Mouse (Mus musculus): ENCODE data around the gene Rad23a.

Gene Rad23a

DNA sequence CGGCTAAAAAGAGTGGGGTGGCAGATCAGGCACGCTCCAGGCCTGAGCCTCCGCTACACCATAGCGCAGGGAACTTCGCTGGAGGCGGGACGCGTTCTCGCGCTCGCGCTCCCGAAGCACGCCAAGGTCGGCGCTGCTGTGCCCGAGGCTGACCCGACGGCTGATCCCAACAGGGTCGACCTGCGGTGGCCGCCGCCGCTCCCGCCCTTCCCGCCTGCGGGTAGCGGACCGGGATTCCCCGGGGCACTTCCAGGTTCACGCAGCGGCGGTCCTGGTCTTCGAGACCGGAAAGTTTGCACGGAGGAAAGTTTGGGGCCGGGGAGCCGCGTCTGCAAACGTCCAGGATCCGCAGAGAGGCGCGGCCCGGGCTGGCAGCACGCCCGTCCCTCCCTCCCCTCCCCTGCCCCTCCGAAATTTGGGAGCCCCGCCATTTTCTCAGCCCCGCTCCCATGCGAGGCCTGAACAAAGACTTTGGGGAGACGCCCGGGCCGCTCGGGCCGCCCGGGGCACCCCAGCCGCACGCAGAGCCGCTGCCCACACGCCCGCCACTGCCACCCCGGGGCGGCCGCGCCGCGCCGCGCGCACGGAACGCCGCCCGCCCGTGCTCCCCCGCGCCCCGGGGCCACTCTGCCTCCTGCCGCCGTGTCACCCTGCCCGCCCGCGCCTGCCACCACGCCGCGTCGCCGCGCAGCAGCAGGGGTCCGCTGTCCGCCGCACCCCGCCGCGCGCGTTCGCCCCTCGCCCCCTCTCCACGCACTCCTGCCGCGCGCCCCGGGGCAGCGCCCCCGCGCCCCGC, 41.1 kb downstream of the Rad23a start:
- H3K4me3 ChIP-seq (replicated peaks; ENCODE audit: low read length) = peak overlapping the region; percentile 69
- no peaks in the 10 kb centered on the region for H3K9me3 ChIP-seq (ENCODE audit: low read length)
- H3K27me3 ChIP-seq (ENCODE audit: insufficient read depth, low read length) = peaks cover 89% of the 10 kb centered on the region
- TF ChIP-seq NANOG (IDR thresholded peaks at IDR 0.05; ENCODE audit: borderline replicate concordance, low read length) = no peak
- H3K36me3 ChIP-seq (ENCODE audit: insufficient read depth, low read length) = no peaks in the 10 kb centered on the region
- H3K4me1 ChIP-seq (replicated peaks; ENCODE audit: low read depth, low read length) = peaks cover 7% of the 10 kb centered on the region

DNA sequence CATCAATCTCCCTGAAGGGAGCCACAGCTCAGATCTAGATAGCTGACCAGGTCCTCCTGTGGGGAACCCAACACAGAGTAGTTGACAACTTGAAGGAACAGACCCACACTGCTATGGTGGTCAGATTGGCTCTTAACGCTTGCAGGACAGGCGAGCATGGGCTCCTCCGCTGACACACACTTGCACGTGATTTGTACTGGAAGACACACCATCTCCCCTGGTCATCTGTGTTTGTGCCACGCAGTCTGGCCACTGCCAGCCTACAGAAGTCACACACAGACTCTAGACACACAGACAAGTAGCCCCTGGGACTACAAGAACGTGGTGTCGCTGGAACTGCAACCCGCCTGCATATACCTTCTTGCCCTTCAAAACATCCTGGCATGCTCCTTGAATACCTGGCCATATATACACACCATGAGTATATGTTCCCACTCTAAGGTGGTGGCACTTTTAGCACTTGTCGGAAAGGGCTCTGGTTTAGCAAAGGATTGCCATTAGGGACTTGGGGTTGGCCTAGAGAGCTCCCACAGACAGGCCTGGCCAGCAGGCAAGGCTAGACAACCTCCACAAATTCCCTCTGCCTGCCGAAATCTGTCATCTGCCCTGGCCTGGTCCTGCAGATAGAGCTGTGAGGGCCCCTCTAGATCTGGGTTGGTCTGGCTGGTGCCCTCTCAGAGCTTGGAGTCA, 41.9 kb downstream of the Rad23a start:
- Histone ChIP-seq H3K4me3 (replicated peaks; ENCODE audit: low read length) (peak overlapping the region; percentile 69), H3K27me3 (ENCODE audit: insufficient read depth, low read length) (peaks cover 91% of the 10 kb centered on the region), H3K4me1 (replicated peaks; ENCODE audit: low read depth, low read length) (peaks cover 15% of the 10 kb centered on the region), H3K9me3 (ENCODE audit: low read length) (no peaks in the 10 kb centered on the region), H3K36me3 (ENCODE audit: insufficient read depth, low read length) (no peaks in the 10 kb centered on the region)
- TF ChIP-seq POU5F1 (IDR thresholded peaks at IDR 0.05; ENCODE audit: borderline replicate concordance, low read length) = no peak
- no peak for TF ChIP-seq NANOG (IDR thresholded peaks at IDR 0.05; ENCODE audit: borderline replicate concordance, low read length)
- no peak for TF ChIP-seq CTCF (conservative IDR thresholded peaks at IDR 0.05; ENCODE audit: low read length)

DNA sequence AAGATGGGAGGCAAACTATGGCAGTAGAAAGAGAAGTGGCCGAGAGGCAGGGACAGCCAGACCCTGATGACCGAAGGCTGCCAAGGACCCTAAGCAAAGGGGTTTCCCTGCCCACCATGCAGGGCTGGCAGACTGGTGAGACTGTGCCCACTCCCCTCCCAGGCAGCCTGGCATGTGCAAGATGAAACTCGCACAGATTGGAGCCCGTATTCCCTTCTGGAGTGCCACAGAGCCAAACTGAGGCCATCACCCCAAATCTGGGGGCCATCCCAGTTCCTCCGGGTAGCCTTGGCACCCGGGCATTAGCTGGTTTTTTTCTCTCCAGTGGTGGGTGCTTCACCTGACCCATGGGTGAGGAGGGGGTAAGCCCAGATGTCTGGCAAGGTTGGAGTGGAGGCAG, 42.5 kb downstream of the Rad23a start:
- Histone ChIP-seq H3K36me3 (ENCODE audit: insufficient read depth, low read length) (no peaks in the 10 kb centered on the region), H3K4me1 (replicated peaks; ENCODE audit: low read depth, low read length) (peaks cover 15% of the 10 kb centered on the region), H3K9me3 (ENCODE audit: low read length) (no peaks in the 10 kb centered on the region), H3K27me3 (ENCODE audit: insufficient read depth, low read length) (peaks cover 91% of the 10 kb centered on the region), H3K4me3 (replicated peaks; ENCODE audit: low read length) (no peak overlapping the region)
- no peak for TF ChIP-seq NANOG (IDR thresholded peaks at IDR 0.05; ENCODE audit: borderline replicate concordance, low read length)
- no peak for TF ChIP-seq CTCF (conservative IDR thresholded peaks at IDR 0.05; ENCODE audit: low read length)
- no peak for TF ChIP-seq POU5F1 (IDR thresholded peaks at IDR 0.05; ENCODE audit: borderline replicate concordance, low read length)

DNA sequence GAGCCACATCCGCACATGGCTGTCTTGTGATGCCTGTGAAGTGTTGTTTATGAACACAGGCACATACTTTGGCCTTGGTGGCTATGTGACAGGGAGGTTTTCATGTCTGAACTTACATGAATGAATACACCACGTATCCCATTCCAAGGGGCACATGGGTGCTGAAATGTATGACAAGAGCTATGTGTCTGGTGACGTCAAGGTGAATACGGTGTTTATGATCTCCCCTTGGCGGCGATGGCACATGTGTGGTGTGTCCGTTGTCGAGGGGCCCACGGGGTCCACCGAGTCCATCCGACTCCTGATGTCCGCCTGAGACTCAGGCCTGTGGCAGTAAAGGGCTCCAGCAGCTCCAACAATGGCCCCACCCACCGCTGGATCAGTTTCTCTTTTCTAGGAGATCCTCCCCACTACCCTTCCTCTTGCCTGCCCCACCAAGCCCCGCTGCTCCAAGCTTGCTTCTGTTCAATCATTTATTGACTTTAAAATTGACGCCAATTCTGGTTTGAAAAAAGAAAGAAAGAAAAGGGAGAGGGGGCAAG, 43.1 kb downstream of the Rad23a start:
- Histone ChIP-seq H3K9me3 (ENCODE audit: low read length) (no peaks in the 10 kb centered on the region), H3K27me3 (ENCODE audit: insufficient read depth, low read length) (peaks cover 91% of the 10 kb centered on the region), H3K36me3 (ENCODE audit: insufficient read depth, low read length) (no peaks in the 10 kb centered on the region), H3K4me1 (replicated peaks; ENCODE audit: low read depth, low read length) (peaks cover 15% of the 10 kb centered on the region), H3K4me3 (replicated peaks; ENCODE audit: low read length) (no peak overlapping the region)
- no peak for TF ChIP-seq NANOG (IDR thresholded peaks at IDR 0.05; ENCODE audit: borderline replicate concordance, low read length)

DNA sequence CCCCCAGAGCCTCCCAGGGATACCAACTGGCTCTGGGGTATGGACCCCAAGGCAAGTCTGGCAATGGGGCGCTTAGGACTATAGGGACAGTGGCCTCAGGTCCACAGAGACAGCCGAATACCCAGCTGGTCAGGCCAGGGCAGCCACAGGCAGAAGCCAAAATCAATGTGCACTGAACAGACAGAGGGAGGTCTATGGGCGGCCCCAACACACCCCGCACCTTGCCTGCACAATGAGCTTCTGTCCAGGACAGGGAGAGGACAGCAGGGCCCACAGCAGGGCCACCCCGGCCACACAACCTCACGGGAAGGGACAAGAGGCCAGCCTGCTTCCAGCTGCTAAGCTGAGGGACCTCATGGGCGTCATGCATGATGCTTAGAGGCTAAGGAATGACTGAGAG, 46.0 kb downstream of the Rad23a start:
- no peaks in the 10 kb centered on the region for H3K36me3 ChIP-seq (ENCODE audit: insufficient read depth, low read length)
- no peaks in the 10 kb centered on the region for H3K9me3 ChIP-seq (ENCODE audit: low read length)
- H3K4me1 ChIP-seq (replicated peaks; ENCODE audit: low read depth, low read length) = peaks cover 15% of the 10 kb centered on the region
- H3K27me3 ChIP-seq (ENCODE audit: insufficient read depth, low read length) = peaks cover 96% of the 10 kb centered on the region
- no peak overlapping the region for H3K4me3 ChIP-seq (replicated peaks; ENCODE audit: low read length)
- TF ChIP-seq CTCF (conservative IDR thresholded peaks at IDR 0.05; ENCODE audit: low read length) = no peak
- TF ChIP-seq POU5F1 (IDR thresholded peaks at IDR 0.05; ENCODE audit: borderline replicate concordance, low read length) = no peak
- no peak for TF ChIP-seq NANOG (IDR thresholded peaks at IDR 0.05; ENCODE audit: borderline replicate concordance, low read length)

DNA sequence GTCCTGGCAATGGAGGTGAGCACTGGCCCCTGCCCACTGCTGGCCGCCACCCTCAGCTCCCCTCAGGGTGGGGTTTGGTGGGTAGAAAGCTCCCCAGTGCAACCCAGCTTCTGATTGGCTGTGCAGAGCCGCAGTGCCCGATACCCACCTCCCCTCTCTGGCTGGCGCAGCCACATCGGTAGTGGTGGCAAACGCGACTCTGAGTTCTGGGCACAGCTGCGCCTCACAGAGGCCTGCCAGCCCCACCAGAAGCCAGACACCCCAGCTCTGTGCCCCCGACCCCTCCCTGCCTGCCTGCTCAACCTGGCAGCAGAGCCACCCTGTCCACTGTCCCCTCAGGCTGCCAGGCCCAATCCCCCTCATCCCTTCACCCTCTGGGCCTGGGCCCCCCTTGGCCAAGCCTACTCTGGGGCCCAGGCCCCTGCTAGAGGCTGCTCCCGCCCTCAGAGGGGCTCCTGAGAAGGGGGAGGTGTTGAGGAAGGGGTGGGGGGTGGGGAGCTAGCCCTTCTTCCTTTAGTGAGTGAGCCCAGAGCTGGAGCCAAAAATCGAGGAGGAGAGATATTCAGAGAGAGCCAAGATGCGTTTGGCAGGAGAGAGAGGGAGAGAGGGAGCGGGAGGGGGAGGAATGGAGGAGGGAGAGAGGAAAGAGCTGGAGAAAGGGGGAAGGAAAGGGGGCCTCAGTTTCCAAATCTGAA, 46.5 kb downstream of the Rad23a start:
- TF ChIP-seq CTCF (conservative IDR thresholded peaks at IDR 0.05; ENCODE audit: low read length) (no peak), POU5F1 (IDR thresholded peaks at IDR 0.05; ENCODE audit: borderline replicate concordance, low read length) (no peak), NANOG (IDR thresholded peaks at IDR 0.05; ENCODE audit: borderline replicate concordance, low read length) (no peak)
- H3K9me3 ChIP-seq (ENCODE audit: low read length) = no peaks in the 10 kb centered on the region

DNA sequence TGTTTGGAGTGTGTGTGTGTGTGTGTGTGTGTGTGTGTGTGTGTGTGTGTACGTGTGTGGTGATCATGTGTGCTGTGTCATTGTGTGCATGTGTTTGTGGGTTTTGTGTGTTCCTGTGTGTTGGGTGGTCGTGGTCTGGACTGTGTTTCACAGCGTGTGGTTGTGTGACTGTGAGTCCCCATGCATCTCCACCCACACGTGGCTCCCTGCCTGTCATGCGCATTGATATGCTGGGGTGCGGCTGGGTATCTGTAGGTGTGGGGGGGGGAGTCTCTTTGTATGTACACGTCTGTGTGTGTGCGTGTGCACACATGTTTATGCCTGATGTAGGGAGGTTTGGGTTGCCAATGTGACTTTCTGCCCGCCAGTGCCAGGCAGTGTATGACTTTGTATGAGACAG, 47.3 kb downstream of the Rad23a start:
- Histone ChIP-seq H3K4me3 (replicated peaks; ENCODE audit: low read length) (no peak overlapping the region), H3K27me3 (ENCODE audit: insufficient read depth, low read length) (peaks cover 97% of the 10 kb centered on the region), H3K4me1 (replicated peaks; ENCODE audit: low read depth, low read length) (peaks cover 9% of the 10 kb centered on the region), H3K9me3 (ENCODE audit: low read length) (no peaks in the 10 kb centered on the region), H3K36me3 (ENCODE audit: insufficient read depth, low read length) (no peaks in the 10 kb centered on the region)
- no peak for TF ChIP-seq POU5F1 (IDR thresholded peaks at IDR 0.05; ENCODE audit: borderline replicate concordance, low read length)
- TF ChIP-seq CTCF (conservative IDR thresholded peaks at IDR 0.05; ENCODE audit: low read length) = no peak
- TF ChIP-seq NANOG (IDR thresholded peaks at IDR 0.05; ENCODE audit: borderline replicate concordance, low read length) = no peak

More for the DNA sequence above, 46.5 kb downstream of the Rad23a start:
- Histone ChIP-seq H3K27me3 (ENCODE audit: insufficient read depth, low read length) (peaks cover 97% of the 10 kb centered on the region), H3K36me3 (ENCODE audit: insufficient read depth, low read length) (no peaks in the 10 kb centered on the region), H3K4me3 (replicated peaks; ENCODE audit: low read length) (no peak overlapping the region), H3K4me1 (replicated peaks; ENCODE audit: low read depth, low read length) (peaks cover 15% of the 10 kb centered on the region)

DNA sequence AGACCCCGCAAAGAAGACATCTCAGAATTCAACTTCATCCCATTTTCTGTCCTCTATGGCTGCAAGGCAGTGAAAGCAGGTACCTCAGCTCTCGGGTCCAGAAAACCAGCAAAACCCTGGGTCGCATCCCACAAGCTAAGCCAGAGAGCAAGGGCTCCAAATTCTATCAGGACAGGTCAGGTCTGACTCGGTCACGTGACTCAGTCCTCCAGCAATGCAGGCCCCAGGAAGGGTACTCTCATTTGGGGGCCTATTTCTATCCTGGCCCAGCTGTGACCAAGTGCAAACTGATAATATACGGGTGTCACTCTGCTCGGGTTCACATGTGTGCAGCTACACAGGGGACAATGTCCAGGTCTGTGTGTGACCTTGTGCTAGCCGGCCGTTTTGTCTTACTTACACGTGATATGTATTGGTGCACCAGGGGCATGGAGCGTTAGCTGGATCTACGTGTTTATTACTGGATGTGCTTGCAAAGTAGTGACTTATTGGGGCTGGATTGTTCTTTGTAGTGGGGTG, 48.0 kb downstream of the Rad23a start:
- H3K9me3 ChIP-seq (ENCODE audit: low read length) = no peaks in the 10 kb centered on the region
- H3K27me3 ChIP-seq (ENCODE audit: insufficient read depth, low read length) = peaks cover 97% of the 10 kb centered on the region
- no peak overlapping the region for H3K4me3 ChIP-seq (replicated peaks; ENCODE audit: low read length)
- TF ChIP-seq CTCF (conservative IDR thresholded peaks at IDR 0.05; ENCODE audit: low read length) = no peak
- peaks cover 12% of the 10 kb centered on the region for H3K4me1 ChIP-seq (replicated peaks; ENCODE audit: low read depth, low read length)
- H3K36me3 ChIP-seq (ENCODE audit: insufficient read depth, low read length) = no peaks in the 10 kb centered on the region
